Mouse (Mus musculus): Measurements from ENCODE around the gene Dido1.

Gene Dido1

DNA sequence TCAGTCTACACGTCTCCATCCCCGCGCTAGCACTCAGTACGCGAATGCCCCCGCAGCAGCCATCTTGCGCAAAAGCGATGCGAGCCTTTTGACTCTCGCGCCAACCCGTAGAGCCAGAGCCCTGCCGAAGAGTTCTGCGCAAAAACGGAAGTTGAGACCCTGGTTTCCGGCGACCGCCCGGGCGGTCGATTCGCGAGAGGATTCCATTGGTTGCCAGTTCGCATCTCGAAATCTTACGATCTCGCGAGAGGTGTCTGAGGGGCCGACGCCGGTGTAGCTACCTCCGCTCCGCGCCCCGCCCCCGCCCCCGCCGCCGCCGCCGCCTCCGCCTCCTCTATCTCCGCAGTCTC lies at the start of gene Dido1, which contains the start of gene Gid8:
TSS of gene Dido1 (minus strand) at position 77 of the 350 bp plus-strand sequence.
TSS of gene Gid8 (plus strand) at position 195 of the 350 bp plus-strand sequence.
- DNase-seq (ENCODE audit: low spot score in 2 of 2) = peak; percentile 89 to 93

DNA sequence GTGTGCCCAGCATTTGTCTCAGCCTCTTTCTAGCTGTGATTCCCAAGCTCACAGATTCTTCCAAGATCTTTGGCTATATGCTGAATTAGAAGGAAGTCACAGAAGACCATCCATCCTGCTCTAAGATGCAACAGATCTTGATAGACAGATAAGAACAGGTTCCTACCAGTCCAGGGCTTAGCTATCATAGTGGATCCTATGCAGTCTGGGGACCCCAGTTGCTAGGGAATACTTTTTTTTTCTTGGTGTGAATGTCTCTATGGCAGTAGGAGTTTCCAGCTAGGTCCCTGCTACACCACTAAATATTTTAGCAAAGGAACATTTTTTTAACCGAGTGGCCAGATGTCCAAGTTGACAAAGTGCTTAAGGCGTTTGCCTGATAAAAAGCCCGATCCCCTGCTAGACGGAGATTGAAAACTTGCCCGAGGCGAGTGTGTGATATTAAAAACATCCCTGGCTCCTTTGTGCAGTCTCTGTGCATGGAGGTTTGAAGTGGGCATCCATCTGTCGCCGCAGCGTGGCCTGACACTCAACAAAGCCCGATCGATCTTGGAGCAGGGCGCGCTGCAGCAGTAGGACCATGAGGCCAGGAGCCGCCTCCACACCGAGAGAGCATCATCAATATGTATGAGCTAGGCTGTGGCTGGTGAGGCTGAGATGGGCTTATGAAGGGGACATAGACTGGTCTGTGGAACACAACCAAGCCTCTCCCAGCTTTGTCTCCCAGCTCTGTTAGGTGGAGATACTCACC lies 48.9 kb upstream of the Dido1 start:
- DNase-seq (ENCODE audit: low spot score in 2 of 2) = no peak

DNA sequence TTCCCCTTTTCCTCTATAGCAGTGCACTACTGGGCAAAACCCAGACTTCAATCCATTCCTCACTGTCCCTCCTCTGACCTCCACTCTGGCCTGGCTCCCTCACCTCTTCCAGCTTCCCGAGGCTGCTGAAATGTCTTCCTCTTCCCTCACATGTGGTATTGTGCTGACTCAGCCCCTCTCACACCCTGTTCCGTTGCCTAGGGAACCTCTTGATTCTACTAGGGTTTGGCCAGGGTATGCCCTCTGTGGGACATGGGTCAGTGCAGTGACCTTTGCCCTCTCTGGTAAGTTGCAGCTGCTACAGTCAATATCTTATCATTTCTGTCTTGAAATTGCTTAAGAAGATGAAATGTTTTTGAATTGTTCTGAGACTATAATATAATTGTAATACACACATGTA lies 47.0 kb upstream of the Dido1 start:
- DNase-seq (ENCODE audit: low spot score in 2 of 2) = no peak

DNA sequence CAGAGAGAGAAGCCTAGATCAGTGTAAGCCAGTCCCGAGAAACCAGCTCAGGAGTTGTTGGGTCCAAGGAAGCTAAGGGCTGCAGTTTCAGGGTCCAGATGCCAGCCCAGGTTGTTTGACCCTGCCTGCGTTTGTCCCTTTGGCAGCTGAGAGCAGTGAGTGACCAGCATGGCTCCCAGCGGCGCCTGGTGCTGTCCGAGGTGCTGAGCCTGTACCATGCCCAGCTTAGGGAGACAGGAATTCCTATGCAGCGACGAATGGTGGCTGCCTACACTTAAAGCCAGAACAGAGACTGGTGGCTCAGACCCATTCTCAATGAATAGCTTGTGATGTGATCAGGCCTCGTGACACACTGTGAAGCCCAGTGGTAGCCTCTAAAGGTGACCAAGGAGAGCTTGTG lies 46.1 kb upstream of the Dido1 start:
- DNase-seq (ENCODE audit: low spot score in 2 of 2) = no peak

DNA sequence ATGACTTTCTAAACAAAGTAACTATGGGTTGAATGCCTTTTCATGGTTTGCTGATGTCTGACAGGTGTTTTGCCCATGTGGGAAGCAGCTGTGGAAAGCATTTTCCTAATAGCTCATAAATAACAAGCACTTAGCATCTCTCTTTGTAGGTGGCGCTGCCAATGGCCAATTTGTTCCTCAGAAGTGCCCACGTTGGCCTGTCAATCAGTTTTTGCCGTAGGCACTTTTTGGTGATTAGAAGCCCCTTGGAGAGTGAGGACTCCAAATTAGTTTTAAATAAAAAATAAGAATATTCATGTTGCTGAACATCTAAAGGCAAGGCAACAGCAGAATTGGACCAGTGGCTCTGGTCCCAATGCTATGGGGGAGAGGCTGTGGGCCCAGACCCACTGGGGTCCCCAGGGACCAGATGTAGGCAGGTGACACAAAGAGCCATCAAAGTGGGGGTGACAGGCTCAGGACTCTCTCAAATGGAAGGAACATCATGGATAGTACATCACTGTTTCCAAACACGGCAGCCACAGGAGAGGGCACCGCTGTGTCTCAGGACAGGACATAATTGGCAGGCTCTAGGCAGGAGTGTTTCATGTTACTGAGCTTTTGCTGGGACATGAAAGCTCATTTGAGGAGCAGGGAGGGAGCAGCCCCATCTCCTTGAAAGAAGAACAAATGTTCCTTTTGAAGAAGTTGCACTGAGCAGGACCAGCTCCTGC lies 45.3 kb upstream of the Dido1 start:
- DNase-seq (ENCODE audit: low spot score in 2 of 2) = no peak

DNA sequence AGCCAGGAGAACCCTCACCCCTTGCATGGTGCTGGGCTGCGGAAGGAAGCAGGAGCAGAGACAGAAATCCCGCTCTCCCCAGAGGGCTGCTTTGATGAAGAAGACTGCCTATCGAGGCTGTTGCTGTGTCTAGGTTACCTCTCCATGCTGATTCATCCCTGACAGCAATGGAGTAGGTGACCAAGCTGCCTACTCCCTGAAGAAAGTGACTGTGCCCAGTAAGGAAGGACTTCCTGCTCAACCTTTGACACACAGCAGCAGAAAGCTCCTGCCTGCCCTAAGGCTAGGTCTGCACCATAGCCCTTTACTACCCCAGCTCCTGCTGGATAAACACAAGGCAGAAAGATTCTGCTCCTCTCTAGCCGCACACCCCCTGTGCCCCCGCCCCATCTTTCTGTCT lies 39.1 kb upstream of the Dido1 start:
- DNase-seq (ENCODE audit: low spot score in 2 of 2) = no peak

DNA sequence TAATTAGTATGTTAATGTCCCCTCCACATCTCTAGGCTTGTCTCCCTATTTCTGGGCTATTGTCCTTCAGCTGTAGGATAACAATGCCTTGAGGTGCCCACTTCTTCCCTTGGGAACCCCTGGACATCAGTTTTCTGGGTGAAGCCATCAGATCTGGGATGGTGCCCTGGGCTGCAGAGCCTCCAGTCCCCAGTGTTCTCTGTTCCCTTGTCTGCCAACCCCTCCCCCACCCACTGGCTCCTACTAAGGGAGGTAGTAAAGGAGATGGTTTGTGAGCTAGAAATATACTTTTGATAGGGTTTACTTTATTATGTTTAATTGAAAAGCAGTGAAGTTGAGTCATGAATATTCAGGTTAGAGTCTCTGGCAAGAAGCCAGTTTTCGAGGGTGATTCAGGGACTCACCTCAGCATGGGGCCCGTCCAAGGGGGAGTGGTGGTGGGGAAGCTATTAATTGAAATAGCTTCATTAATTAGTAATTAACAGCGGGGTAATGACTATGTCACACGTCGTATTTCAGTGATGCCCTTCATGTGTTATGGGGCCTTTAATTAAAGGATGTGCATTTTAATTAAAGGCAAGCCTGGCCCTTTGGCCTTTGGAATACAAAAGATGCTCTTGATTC lies 36.9 kb upstream of the Dido1 start:
- no peak for DNase-seq (ENCODE audit: low spot score in 2 of 2)

DNA sequence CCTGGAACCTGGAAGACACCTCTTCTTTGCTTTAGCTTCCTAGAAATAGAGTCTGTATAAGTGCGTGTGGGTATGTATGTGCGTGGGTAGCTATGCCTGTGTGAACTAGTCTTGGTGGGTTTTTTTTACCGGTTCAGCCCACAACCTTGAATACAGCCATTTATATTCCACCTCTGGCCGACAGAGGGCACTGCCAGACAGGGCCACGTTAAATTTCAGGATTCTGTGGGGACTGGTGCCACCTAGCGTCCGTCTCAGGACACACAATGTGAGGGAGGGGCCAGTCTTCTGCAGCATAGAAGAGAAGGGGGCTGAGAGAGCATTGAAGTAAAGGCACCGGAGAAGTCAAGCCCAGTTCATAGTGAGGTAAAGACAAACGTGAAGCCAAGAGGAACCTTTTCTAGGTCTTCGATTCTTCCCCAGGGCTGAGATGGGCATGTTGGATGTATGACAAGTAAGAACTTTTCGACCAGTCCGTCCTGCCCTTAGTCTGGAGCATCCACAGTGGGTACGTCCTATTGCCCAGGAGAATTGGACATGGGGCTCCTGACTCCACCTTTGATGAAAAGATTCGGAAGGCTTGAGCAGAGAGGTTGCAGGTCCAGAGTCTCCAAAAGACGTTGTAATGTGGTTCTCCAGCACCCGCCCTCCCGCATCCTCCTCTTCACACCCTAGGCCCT lies 35.6 kb upstream of the Dido1 start:
- peak; percentile 77 to 85 for DNase-seq (ENCODE audit: low spot score in 2 of 2)

DNA sequence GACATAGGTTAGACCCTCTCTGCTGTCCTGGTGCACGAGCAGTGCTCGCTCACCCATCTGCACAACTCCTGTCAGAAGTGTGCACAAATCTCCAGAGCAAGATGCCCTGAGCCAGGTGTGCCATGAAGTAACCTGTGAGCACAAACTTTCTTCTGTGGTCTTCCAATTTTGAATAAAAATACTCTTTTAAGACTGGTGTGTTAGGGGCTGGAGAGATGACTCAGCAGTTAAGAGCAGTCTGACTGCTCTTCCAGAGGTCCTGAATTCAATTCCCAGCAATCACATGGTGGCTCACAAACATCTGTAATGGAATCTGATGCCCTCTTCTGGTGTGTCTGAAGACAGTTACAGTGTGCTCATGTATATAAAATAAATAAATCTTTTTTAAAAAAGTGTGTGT lies 33.5 kb upstream of the Dido1 start:
- DNase-seq (ENCODE audit: low spot score in 2 of 2) = no peak

DNA sequence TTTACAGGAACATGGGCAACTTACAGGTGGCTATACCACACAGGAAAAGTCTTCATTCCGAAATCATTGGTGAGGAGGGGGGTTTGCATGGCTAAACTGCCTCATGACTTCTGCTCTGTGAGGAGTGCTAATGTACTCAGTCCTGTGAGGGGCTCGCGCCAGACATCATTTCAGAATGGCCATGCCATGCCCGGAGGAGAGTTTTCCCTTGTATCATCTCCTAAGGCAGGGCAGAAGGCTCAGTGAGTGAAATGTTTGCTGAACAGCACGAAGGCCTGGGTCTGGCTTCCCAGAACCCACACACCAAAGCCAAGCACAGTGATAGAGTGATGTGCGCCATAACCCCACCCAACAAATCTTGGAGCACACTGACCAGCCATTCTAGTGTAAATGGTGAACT lies 33.0 kb upstream of the Dido1 start:
- DNase-seq (ENCODE audit: low spot score in 2 of 2) = no peak

DNA sequence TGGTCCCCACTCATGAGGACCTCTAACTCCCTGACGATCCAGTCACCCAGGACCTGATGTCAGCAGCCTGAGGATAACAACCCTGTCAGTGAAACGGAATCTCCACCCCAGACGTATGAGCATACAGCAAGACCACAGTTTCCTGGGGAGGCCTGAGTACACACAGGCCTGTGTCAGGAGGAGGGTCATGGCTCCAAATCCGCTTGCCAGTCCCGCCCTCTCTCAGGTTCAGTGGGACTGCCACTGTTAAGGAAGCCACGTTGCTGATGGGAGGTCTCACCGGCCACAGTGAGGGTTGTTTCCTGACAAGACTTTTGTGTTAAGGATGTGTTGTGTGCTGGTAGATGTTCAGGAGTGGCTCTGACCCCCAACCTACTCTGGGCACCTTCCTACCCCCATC lies 31.6 kb upstream of the Dido1 start:
- DNase-seq (ENCODE audit: low spot score in 2 of 2) = no peak

DNA sequence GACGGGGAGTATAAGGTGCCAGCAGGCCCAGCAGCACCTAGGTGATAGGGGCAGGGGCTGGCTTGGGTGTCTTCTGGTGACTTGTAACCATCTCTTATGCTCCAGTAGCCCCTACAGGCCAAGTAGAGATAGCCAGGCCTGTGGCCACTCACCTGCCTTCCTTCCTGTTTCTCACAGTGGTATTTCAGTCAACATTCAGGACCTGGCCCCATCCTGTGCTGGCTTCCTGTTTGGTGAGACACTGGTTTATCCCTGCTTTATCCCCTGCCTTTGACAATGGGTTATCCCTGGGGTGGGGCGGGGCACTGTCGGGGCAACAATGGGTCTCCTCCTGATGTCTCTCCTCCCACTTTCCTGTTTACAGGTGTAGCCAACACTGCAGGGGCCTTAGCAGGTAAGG lies 30.6 kb upstream of the Dido1 start:
- DNase-seq (ENCODE audit: low spot score in 2 of 2) = no peak

DNA sequence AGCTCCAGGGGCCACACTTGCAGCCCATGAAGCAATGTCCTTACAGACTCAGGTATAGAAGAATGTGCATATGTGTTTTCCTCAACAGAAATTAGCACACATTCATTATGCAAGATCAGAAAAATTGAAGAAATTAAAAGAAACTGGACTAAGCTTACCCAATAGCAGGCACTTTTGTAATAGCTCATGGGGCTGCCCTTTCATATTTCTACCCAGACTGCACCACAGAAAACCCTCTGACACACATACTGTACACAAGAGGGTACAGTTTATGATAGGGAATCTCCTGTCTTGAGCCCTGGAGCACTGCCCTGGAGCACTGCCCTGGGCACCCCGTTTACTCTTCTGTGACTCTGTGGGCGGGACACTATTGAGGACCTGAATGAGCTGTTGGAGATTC lies 28.2 kb upstream of the Dido1 start:
- no peak for DNase-seq (ENCODE audit: low spot score in 2 of 2)

DNA sequence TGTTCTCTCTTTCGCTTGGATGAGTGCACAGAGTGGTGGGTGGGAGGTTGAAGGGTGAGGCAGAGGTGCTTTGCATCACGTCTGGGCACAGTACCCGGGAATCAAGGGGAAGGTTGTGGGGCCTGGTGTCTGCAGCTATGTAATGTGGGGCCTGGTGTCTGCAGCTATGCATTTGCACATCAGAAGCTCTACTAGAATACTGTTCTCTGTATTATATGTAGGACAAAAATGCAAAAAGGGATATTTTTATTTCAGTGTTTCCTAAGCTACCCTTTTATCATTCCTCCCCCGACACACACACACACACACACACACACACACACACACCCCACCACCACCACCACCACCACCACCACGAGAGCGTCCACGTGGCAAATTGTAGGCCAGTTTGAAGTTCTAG lies 25.4 kb upstream of the Dido1 start:
- no peak for DNase-seq (ENCODE audit: low spot score in 2 of 2)

DNA sequence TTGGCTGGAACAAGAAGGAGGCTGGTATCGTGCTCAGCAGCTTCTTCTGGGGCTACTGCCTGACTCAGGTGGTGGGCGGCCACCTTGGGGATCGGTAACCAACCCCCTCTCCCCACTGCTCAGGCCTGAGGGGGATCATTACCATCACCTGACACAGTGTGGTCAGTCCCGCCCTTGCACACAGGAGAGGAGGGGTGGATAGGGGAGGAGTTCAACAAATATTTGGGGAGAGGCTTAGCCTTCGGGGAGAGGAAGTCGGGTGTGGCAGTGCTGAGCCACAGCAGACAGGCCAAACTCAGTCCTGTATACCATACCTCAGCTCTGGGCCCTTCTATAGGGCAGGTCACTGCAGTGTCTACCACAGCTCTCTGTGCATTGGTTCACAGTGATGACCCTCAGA lies 22.2 kb upstream of the Dido1 start:
- DNase-seq (ENCODE audit: low spot score in 2 of 2) = no peak

DNA sequence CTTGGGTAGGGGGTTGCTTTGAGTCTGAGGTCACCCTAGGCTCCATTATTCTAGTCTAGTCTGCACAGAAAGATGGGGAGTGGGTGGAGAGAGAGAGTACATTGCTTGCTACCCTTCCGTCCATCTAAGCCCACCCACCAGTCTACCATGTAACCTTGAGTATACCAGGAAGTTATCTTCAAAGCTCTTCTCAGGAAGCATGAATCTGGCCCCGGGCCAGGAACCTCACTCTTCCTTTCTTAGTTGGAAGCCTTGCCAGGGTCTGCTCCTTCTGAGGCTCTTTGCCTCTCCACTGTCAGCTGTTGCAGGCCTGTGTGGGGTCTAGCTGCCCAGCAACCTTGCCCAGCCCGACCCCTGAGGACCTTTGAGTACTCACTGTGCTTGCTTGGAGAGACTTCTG lies 21.2 kb upstream of the Dido1 start:
- no peak for DNase-seq (ENCODE audit: low spot score in 2 of 2)

DNA sequence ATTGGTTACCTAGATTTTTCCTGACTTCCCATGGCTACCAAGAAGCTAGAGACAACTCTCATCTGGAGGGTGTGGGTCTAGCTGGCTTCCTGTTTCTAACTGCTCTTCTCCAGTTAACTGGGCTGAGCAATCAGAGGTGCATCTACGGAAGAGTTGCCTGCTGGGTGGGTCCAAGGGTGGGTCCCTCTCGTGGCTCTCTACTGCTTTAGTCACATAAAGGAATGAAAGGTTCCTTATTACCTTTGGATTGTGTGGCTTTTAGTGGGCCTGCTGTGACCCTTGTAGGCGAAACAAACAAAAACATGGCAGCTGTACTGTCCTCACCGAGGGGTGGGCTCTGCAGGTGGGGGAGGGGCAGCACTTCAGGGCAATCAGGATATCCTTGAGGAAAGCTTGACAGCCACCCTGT lies 17.8 kb upstream of the Dido1 start:
- DNase-seq (ENCODE audit: low spot score in 2 of 2) = no peak

DNA sequence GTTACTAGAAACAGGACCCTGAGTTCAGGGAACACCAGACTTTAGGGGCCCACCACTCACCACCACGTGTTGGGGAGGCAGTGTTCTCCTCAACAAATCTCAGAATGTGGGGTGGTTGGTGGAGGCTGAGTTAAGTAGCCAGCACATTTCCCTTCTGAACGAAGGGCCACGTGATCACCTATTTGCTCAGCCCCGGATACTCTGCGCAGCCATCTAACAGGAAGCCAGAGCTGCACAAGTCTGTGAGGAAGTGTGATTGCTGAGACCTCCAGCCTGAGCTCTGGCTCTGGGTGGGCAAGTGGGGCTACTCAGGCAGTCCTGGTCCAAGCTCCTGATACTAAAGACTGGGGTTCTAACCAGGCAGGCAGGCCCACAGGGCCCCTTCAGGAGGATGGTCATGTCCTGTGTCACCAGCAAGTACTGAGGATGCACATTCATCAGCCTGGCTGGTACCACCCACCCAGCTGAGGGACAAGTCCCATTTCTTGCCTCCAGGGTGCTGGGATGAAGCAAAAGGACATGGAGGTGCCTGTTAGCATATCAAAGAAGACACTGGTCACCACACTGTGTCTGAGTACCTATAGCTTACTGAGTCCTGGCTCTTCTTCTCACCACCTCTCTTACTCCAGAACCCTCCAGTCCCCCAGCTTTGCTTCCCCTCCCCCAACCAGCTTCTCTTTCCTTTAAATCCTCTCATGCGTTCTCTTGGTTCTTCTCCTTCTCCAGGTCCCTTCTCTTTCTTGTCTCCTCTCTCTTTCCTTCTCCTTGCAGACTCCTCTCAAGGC lies 17.1 kb upstream of the Dido1 start:
- DNase-seq (ENCODE audit: low spot score in 2 of 2) = peak; percentile 44 to 57

DNA sequence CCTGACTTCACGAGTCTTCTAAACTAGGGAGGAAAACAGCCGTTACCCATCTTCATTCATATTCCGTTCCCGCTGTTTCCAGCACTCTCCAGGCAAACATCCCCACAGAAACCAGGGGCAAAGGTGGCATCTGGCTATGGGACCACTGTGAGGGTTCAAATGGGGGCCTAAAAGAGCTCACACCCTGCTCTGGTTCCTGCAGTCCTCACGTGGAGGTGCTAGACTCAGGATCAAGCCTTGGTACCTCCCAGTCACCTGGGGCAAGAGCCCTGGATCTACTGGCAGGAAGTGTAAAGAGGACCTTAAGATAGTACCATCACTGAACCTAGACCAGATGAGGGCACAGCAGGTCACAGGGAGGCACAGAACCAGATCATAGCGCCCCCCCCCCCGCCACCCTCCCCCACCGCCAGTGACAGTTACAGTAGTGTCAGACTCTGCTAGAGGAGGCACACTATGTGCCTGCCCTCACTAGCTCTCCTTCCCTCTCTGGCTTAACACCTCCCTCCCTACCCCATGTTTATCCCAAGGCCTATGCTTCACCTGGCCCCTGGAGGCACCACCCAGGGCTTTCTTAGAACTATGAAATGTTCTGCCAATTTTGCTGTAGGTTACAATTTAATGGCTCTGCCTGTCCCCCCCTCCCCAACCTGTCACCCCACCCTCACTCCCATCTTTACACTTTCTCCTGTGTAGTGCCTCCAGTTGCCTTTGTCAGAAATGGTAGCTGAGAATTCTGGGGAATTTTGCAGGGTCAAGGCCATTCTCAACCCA lies 16.2 kb upstream of the Dido1 start:
- no peak for DNase-seq (ENCODE audit: low spot score in 2 of 2)

DNA sequence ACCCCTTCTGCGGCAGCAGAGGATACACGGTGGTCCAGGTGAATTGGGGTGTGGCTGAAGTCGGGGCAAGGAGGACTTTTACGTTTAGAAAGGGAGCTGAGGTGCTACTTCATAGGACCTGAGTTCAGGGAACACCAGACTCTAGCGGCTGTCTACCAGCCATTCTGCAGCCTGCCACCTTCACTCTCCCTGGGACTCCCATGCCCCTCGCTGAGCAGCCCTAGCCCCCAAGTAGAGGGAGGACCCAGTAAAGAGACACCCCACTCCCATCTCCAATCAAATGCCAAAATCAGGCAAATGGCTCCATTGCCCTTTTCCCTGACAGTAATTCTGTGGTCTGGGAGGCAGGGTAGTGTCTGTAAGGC lies 15.6 kb upstream of the Dido1 start:
- no peak for DNase-seq (ENCODE audit: low spot score in 2 of 2)

All from spleen, postnatal 14 days (tissue).